Mouse (Mus musculus): Measurements from ENCODE around the gene Gfy. TPM values are rescaled to one million over a fixed set of nuclear protein-coding genes. Genes with fewer than 3 reads are reported as not detected.
A peak's percentile ranks its signal among the peaks of the same experiment; 100 is the strongest.

Gene Gfy
- polyA plus RNA-seq, 1 experiment from 2014 or later, result not detected

GRCm38 (mm10) chr7:45193406-45193805 lies 14.0 kb upstream of the Gfy start:
- no peak overlapping the region for H3K9ac ChIP-seq (replicated peaks)
- ATAC-seq (ENCODE audit: low FRiP score), result no peak
- H3K4me2 ChIP-seq, result no peak overlapping the region
- H3K4me3 ChIP-seq (replicated peaks), result no peak overlapping the region
- WGBS, result 67% methylated on average over 5 of the region's 5 CpGs
- H3K27me3 ChIP-seq (replicated peaks), result peaks cover 19% of the 10 kb centered on the region
- no peaks in the 10 kb centered on the region for H3K9me3 ChIP-seq (replicated peaks)
- no peaks in the 10 kb centered on the region for H3K36me3 ChIP-seq
- 0 out of 2 replicates have a peak, but pooled peaks cover 4% of the 10 kb centered on the region for H3K4me1 ChIP-seq
- H3K27ac ChIP-seq (replicated peaks), result no peak overlapping the region

DNA sequence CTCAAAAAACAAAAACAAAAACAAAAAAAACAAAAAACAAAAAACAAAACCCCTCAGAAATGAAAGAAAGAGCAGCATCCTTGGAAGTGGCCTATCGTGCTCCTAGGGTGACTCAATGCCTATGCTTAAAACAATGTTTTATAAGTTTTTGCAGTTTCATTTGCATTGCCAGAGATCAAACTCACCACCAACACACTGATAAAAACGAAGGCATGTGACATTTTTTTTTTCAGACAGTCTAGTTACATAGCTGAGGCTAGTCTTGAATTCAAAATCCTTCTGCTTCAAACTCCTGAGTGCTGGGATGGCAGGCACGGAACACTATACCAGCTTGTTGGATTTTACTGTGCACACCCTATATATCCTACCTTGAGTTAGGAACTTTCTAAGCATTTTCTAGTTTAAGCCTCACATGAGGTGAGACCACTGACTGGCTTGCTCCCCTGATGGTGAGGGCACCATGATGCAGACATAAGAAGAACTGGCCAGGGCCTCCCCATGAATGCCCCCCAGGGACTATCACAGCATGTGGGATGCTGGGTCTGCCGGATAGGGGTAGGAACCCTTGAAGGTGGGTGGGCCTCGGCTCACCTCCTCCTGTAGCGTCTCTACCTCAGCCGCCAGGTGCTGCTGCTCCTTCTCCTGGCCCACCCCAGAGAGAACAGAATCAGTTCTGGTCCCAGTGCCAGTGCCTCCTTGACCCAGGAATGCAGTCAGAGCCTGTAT lies 13.4 kb upstream of the Gfy start:
- H3K9me3 ChIP-seq (replicated peaks), result no peaks in the 10 kb centered on the region
- no peak overlapping the region for H3K9ac ChIP-seq (replicated peaks)
- H3K36me3 ChIP-seq, result no peaks in the 10 kb centered on the region
- peaks cover 20% of the 10 kb centered on the region for H3K27me3 ChIP-seq (replicated peaks)
- ATAC-seq (ENCODE audit: low FRiP score), result no peak
- H3K4me1 ChIP-seq, result no peaks in the 10 kb centered on the region
- H3K4me3 ChIP-seq (replicated peaks), result no peak overlapping the region
- H3K4me2 ChIP-seq, result no peak overlapping the region
- 87% methylated on average over 7 of the region's 7 CpGs for WGBS
- no peak overlapping the region for H3K27ac ChIP-seq (replicated peaks)

DNA sequence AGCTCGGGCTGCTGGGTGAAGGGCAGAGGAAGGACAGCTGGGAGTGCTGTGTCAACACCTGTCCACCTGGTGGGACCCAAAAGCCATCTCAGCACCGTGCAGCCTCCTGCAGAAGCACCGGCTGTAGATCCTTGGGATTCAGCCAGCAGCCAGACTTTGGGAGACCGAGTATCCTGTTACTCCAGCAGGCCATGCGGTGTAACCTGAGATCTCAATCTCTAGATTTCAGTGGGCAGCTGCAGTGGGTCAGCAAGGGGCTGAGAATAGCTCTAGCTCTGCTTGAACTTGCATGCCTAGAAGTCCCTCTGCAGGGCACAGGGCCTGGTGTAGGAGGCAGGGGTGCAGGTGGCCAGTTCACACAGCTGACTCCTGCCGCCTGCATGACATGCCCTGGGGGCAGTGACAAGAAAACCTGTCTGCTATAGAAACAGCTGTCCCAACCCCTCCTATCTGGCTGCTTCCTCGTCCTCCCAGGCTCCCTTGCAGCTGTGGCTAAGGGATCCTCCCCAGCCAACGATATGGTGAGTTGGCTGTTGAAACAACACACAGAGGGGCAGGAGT lies 12.5 kb upstream of the Gfy start:
- ATAC-seq (ENCODE audit: low FRiP score), result no peak
- no peak overlapping the region for H3K4me2 ChIP-seq
- no peaks in the 10 kb centered on the region for H3K9me3 ChIP-seq (replicated peaks)
- H3K27ac ChIP-seq (replicated peaks), result no peak overlapping the region
- peaks cover 21% of the 10 kb centered on the region for H3K27me3 ChIP-seq (replicated peaks)
- H3K4me1 ChIP-seq, result no peaks in the 10 kb centered on the region
- WGBS, result 28% methylated on average over 8 of the region's 8 CpGs
- no peak overlapping the region for H3K9ac ChIP-seq (replicated peaks)
- H3K4me3 ChIP-seq (replicated peaks), result no peak overlapping the region
- H3K36me3 ChIP-seq, result no peaks in the 10 kb centered on the region

DNA sequence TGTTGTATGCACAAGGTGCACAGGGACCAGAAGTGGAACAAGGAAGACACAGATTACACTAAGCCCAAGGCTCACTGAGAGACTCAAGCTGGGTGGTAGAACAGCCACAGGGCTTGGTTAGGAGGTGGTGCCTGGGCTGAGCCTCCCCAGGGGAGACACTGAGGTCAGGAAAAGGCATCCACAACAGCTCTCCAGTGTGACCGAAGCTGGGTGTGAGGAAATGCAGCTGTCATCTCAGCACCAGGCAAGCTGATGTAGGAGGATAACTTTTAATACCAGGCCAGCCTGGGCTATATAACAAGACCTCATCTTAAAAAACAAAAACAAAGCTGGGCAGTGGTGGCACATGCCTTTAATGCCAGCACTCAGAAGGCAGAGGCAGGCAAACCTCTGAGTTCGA lies 11.8 kb upstream of the Gfy start:
- no peak overlapping the region for H3K9ac ChIP-seq (replicated peaks)
- H3K4me1 ChIP-seq, result no peaks in the 10 kb centered on the region
- 80% methylated on average over 2 of the region's 2 CpGs for WGBS
- no peak overlapping the region for H3K4me2 ChIP-seq
- no peak overlapping the region for H3K4me3 ChIP-seq (replicated peaks)
- no peak for ATAC-seq (ENCODE audit: low FRiP score)
- H3K27ac ChIP-seq (replicated peaks), result no peak overlapping the region
- no peaks in the 10 kb centered on the region for H3K36me3 ChIP-seq
- no peaks in the 10 kb centered on the region for H3K9me3 ChIP-seq (replicated peaks)
- H3K27me3 ChIP-seq (replicated peaks), result peaks cover 25% of the 10 kb centered on the region

DNA sequence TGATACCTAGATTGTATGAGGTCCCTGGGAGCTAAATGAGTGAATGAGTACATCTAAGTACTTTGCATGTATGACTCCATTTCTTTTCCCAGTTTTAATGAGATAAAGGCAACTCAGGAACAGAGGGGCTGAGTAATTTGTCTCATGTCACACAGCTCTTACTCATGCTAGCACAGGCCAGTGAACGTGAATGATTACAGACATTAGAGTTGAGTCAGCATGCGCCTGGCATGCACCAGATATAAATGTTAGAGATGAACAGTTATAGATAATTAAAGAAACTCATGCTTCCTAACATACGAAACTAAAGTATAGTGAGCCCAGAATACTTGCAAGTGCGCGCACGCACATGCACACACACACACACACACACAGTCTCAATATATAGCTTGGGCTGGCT lies 10.8 kb upstream of the Gfy start:
- no peaks in the 10 kb centered on the region for H3K36me3 ChIP-seq
- no peak overlapping the region for H3K4me3 ChIP-seq (replicated peaks)
- no peaks in the 10 kb centered on the region for H3K4me1 ChIP-seq
- H3K4me2 ChIP-seq, result no peak overlapping the region
- peaks cover 31% of the 10 kb centered on the region for H3K27me3 ChIP-seq (replicated peaks)
- no peaks in the 10 kb centered on the region for H3K9me3 ChIP-seq (replicated peaks)
- WGBS, result 91% methylated on average over 6 of the region's 6 CpGs
- H3K9ac ChIP-seq (replicated peaks), result no peak overlapping the region
- H3K27ac ChIP-seq (replicated peaks), result no peak overlapping the region
- no peak for ATAC-seq (ENCODE audit: low FRiP score)

- Histone ChIP-seq H3K9ac (replicated peaks) (no peak overlapping the region), H3K9me3 (replicated peaks) (no peaks in the 10 kb centered on the region), H3K27me3 (replicated peaks) (peaks cover 37% of the 10 kb centered on the region), H3K4me2 (no peak overlapping the region), H3K27ac (replicated peaks) (no peak overlapping the region), H3K4me1 (no peaks in the 10 kb centered on the region), H3K36me3 (no peaks in the 10 kb centered on the region), H3K4me3 (replicated peaks) (no peak overlapping the region)
- no peak for ATAC-seq (ENCODE audit: low FRiP score)
- WGBS, result 59% methylated on average over 16 of the region's 16 CpGs
These were observed 10.2 kb upstream of the Gfy start for GRCm38 (mm10) chr7:45189600-45189999.

DNA sequence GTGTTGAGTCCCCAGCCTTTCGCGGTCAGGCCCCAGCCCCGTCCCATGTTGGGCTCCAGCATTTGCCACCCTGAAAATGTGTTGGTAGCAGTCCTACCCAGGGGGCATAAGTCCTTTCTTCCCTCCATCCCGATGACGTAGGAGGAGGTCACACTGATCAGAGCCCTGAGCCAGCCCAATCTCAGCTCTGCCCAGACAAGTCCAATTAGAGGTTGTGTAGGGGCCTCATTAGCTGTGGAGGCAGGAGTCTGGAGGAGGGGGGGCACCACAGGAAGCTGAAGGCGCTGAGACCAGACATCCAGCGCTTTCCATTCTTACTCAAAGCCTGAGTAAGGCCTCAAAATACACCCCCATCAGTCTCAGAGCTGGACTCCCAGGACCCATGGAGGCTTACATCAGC lies 6.6 kb upstream of the Gfy start:
- 71% methylated on average over 7 of the region's 7 CpGs for WGBS
- ATAC-seq (ENCODE audit: low FRiP score), result no peak
- Histone ChIP-seq H3K4me3 (replicated peaks) (no peak overlapping the region), H3K27me3 (replicated peaks) (peaks cover 74% of the 10 kb centered on the region), H3K36me3 (no peaks in the 10 kb centered on the region), H3K4me2 (no peak overlapping the region), H3K9ac (replicated peaks) (no peak overlapping the region), H3K4me1 (peaks cover 20% of the 10 kb centered on the region), H3K9me3 (replicated peaks) (no peaks in the 10 kb centered on the region), H3K27ac (replicated peaks) (no peak overlapping the region)

- no peak overlapping the region for H3K9ac ChIP-seq (replicated peaks)
- H3K27ac ChIP-seq (replicated peaks), result no peak overlapping the region
- no peak overlapping the region for H3K4me3 ChIP-seq (replicated peaks)
- WGBS, result 66% methylated on average over 7 of the region's 7 CpGs
- H3K27me3 ChIP-seq (replicated peaks), result peaks cover 83% of the 10 kb centered on the region
- ATAC-seq (ENCODE audit: low FRiP score), result no peak
- no peaks in the 10 kb centered on the region for H3K9me3 ChIP-seq (replicated peaks)
- H3K36me3 ChIP-seq, result no peaks in the 10 kb centered on the region
- peaks cover 20% of the 10 kb centered on the region for H3K4me1 ChIP-seq
- no peak overlapping the region for H3K4me2 ChIP-seq
These were observed 4.3 kb upstream of the Gfy start for GRCm38 (mm10) chr7:45183672-45184071.

DNA sequence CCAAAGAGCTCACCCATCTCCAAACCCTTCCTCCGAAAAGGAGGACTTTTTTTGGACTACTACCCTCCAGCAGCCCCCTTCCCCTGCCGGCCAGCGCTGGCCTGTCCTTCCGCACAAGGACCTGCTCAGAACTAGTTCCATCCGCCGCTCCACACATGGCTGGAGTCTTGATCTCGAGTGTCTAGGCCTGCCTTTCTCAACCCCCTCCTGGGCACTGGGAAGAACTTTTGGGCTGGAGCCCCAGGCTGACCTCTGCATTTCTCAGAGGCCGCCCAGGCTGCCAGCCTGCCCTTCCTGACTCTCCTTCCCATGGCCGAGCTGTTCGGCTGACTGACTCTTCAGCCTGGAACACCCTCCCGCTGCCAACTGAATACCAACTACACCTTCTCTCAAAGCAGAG lies 3.2 kb upstream of the Gfy start:
- Histone ChIP-seq H3K9ac (replicated peaks) (no peak overlapping the region), H3K27me3 (replicated peaks) (peaks cover 91% of the 10 kb centered on the region), H3K36me3 (no peaks in the 10 kb centered on the region), H3K9me3 (replicated peaks) (no peaks in the 10 kb centered on the region), H3K4me3 (replicated peaks) (peak overlapping the region; percentile 38), H3K4me2 (peak overlapping the region; percentile 68), H3K27ac (replicated peaks) (no peak overlapping the region), H3K4me1 (peaks cover 20% of the 10 kb centered on the region)
- whole genome bisulfite sequencing, result 16% methylated on average over 11 of the region's 11 CpGs
- ATAC-seq (ENCODE audit: low FRiP score), result no peak; the same call in 1 of the 2 replicates

- under 1% methylated on average over 34 of the region's 34 CpGs for WGBS
These were observed 2.8 kb upstream of the Gfy start for GRCm38 (mm10) chr7:45182199-45182601.

DNA sequence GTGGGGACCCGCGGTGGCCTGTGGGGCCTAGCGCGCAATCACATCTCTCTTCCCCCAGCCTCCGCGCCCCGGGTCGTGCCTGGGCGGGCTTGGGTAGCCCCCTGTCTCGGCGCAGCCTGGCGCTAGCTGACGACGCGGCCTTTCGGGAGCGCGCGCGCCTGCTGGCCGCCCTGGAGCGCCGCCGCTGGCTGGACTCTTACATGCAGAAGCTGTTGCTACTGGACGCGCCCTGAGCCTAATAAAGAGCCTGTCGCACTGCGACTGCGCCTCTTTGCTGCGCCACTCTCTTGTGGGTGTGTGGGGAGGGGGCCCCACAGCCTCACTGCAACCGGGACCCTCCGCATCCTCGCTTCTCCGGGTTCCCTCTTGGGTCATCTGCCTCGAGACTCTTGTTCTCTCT lies 2.2 kb upstream of the Gfy start:
- Histone ChIP-seq H3K9ac (replicated peaks) (no peak overlapping the region; the same call in 1 of the 2 replicates), H3K27ac (replicated peaks) (no peak overlapping the region), H3K9me3 (replicated peaks) (no peaks in the 10 kb centered on the region), H3K4me2 (peak overlapping the region; percentile 68), H3K4me1 (peaks cover 21% of the 10 kb centered on the region), H3K27me3 (replicated peaks) (peaks cover 95% of the 10 kb centered on the region), H3K36me3 (no peaks in the 10 kb centered on the region), H3K4me3 (replicated peaks) (peak overlapping the region; percentile 38)
- ATAC-seq (ENCODE audit: low FRiP score), result no peak
- WGBS, result 2% methylated on average over 35 of the region's 35 CpGs

More at GRCm38 (mm10) chr7:45182199-45182601, 2.8 kb upstream of the Gfy start:
- Histone ChIP-seq H3K4me3 (replicated peaks) (peak overlapping the region; percentile 38), H3K4me1 (peaks cover 20% of the 10 kb centered on the region), H3K9me3 (replicated peaks) (no peaks in the 10 kb centered on the region), H3K4me2 (peak overlapping the region; percentile 68), H3K27ac (replicated peaks) (no peak overlapping the region), H3K9ac (replicated peaks) (no peak overlapping the region), H3K27me3 (replicated peaks) (peaks cover 95% of the 10 kb centered on the region), H3K36me3 (no peaks in the 10 kb centered on the region)
- ATAC-seq (ENCODE audit: low FRiP score), result peak; percentile 86

GRCm38 (mm10) chr7:45180896-45181477 lies 1.6 kb upstream of the Gfy start, which contains the start of gene Pth2:
Gene Pth2, plus strand, starts transcription at chr7:45180995.
- ATAC-seq (ENCODE audit: low FRiP score), result no peak
- Histone ChIP-seq H3K27ac (replicated peaks) (no peak within 1 kb of the TSS), H3K36me3 (no peaks in the 10 kb centered on the region), H3K27me3 (replicated peaks) (peaks cover 97% of the 10 kb centered on the region), H3K9me3 (replicated peaks) (no peaks in the 10 kb centered on the region), H3K9ac (replicated peaks) (no peak within 1 kb of the TSS; the same call in 1 of the 2 replicates), H3K4me2 (peak within 1 kb of the TSS; percentile 68), H3K4me1 (peaks cover 26% of the 10 kb centered on the region), H3K4me3 (replicated peaks) (peak within 1 kb of the TSS; percentile 38)
- 9% methylated on average over 20 of the region's 20 CpGs for WGBS

Data from neural tube, embryonic 15.5 days (tissue).